Mouse (Mus musculus) lung, adult 18-20 months (tissue): ENCODE results near the gene Pde4a.

ENCODE experiments used
- DNase-seq, 2 experiments: peaks; one replicate each; pipeline ENCODE4 v3.0.0; 2022; ENCODE audit warnings: mixed read lengths in 2 of 2

Pde4a gene

GRCm38 (mm10) chr9:21165041-21165951 lies at the start of gene Pde4a:
Gene Pde4a, plus strand, starts transcription at chr9:21165714.
- DNase-seq: no peak

DNA sequence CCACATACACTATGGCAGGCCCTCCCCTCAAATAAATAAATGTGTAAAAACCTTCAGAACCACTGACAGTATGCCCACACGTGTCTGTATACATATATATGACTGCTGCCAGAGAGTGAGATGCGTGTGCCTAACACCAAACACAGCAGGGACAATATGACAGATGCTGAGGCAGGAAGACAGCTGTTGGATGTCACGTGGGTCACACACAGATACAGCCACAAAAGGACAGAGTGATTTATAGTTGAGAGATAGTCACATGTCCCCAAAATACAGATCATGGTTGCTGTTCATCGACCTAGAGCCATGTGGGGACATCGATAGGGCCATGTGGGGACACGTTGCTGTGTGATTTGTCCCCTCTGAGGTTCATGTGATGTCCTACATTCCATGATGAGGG lies 48.4 kb upstream of the Pde4a start:
- DNase-seq: no peak

DNA sequence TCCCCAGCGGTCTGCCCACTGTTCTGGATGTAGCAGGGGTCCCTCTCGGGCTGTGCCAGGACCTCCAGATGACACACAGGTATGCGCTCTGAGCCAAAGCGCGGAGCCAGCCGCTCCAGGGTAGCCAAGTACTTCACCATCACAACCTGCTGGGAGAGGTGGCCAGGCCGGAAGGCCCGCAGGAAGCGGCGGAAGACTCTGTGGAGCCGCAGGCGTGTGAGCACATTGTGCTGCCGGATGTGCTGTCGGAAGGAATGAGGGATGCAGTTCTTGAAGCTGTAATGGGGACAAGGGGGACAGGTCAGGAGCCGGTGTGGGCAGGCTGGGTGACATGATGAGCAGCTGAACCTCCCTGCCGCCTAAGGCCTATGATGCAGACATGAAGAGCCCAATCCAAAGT lies 44.0 kb upstream of the Pde4a start:
- DNase-seq: no peak

- no peak for DNase-seq
These were observed 40.7 kb upstream of the Pde4a start for GRCm38 (mm10) chr9:21124837-21125236.

DNA sequence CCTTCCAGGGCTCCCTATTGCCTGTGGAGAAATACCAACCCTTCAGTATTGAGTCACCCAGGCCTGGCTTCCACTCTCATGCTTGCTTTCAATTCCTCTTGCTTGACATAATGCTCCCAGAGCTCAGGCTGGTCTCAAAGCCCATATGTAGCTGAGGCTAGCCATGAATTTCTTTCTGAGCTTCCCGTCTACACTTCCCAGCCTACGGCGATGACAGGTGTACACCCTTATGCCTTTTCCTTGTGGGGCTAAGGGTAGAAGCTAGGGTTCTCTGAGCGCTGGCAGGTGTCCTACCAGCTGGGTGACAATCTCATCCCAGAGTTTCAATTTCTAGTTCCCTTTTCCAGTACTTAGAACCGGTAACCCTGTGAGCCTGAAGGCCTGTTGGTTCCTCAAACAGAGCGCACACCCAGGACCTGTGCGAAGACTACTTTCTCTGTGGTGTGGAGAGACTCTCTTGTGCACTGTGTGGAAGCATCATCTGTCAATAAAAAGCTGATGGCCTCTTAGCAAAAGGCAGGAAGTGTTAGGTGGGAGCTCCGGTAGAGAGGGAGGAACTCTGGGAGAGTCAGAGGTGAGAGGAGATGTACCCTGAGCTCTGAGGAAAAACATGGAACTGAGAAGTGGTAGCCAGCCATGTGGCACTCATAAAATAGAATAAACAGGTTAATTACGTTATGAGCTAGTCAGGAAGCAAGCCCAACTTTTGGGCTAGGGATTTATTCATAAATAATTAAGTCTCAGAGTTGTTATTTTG lies 39.8 kb upstream of the Pde4a start:
- no peak for DNase-seq

DNA sequence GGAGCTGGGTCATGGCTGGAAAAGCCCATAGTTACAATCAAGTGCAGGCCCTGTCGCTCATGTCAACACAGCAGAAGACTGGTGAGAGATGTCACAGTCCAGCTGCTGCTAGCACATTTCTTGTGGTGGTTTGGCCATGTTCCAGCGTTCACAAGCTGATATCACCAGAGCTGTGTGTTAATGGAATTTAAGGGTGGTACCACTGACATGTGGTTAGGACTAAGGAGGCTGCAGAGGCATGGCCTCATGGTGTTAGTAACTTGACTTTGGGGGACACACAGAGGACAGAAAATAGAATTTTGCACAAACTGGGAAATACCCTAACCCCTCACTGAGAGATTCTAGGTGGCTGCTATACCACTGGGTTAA lies 39.3 kb upstream of the Pde4a start:
- DNase-seq: no peak

- peak; percentile 96 to 97 for DNase-seq
These were observed 34.2 kb upstream of the Pde4a start, which contains the start of gene Tyk2 for GRCm38 (mm10) chr9:21131059-21131956. Gene Tyk2, minus strand, starts transcription at chr9:21131243.

- DNase-seq: no peak
These were observed 33.3 kb upstream of the Pde4a start for GRCm38 (mm10) chr9:21132102-21132775.

GRCm38 (mm10) chr9:21133064-21133707 lies 32.3 kb upstream of the Pde4a start:
- DNase-seq: no peak

DNA sequence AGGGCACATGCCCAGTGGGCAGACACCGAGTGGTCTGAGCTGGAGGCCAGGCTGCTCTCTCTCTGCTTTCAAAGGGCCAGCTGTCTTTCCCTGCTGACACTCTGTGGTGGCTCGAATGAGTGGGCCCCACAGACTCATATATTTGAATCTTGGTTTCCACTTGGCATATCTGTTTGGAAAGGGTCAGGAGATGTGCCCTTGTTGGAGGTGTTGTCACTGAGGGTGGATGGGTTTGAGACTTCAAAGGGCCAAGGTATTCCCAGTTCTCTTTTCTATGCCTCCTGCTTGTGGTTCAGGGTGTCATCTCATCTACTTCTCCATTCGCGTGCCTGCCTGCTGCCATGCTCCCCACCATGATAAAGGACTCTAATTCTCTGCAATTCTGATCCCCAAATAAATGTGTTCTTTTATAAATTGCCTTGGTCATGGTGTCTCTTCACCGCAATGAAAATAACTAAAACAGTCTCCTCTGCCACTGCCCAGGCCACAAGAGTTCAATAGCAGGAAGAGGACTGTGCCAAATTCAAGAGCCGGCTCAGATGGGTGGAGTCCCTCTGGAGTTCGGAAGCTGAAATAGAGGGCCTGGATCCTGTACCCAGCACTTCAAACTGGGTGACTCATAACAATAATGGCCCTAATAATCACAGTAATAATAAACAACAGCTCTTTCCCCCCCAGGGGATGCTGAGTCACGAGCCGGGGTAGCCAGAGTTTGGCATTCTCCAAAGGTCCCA lies 30.8 kb upstream of the Pde4a start:
- DNase-seq: peak; percentile 79 to 86

DNA sequence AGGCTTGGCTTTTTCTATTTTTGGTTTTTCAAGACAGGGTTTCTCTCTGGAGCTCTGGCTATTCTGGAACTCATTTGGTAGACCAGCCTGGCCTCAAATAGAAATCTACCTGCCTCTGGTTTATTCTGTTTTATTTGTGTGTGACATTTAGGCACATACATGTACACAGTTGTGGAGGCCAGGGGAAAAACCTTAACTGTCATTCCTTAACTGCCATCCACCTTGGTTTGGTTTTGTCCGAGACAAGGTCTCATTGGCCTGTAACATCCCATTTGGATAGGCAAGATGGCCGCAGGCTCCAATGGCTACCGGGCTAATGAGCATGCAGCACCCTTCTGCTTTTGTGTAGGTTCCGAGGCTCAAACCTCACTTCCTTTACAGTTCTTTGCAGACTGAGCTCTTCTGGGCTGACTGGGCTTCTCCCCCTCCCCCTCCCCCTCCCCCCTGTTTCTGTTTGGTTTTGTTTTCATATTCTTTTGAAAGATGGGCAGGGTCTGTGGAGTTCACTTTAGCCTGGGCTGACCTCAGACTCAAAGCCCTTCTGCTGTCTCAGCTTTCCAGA lies 30.1 kb upstream of the Pde4a start:
- DNase-seq: no peak

GRCm38 (mm10) chr9:21135941-21136381 lies 29.6 kb upstream of the Pde4a start:
- DNase-seq: no peak

DNA sequence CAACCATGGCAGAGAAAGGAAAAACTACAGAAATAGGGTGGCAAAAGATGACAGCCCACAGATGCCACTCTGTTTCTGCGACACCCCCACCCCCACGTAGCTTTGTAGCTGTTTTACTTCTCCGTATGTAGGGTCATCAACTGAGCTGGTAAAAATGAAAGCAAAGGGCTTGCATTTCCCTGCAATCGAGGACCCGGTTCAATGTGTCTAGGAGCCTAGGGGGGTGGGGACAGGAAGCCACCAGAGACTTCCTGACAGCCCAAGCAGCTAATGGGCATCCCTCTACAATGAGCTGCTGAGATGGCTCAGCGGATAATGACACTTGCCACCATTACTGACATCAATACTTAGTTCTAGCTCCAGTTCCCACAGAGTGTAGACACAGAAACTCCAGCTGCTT lies 29.1 kb upstream of the Pde4a start:
- peak; percentile 30 to 57 for DNase-seq

DNA sequence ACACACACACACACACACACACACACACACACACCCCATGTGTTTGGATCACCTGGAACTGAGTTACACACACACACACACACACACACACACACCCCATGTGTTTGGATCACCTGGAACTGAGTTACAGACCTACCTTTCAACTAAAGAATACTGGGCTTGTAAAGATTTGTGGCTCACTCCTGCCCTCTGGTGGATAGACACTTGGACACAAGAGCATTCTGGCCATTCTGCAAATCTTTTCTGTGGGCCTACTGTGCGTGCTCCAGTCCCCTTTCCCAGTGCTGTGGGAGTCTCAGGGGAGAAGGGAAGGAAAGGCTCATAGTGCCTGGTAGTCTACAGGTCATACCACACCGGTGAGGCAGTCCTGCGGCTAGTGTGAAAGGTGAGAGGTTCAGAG lies 28.3 kb upstream of the Pde4a start:
- DNase-seq: peak; percentile 58 to 64

DNA sequence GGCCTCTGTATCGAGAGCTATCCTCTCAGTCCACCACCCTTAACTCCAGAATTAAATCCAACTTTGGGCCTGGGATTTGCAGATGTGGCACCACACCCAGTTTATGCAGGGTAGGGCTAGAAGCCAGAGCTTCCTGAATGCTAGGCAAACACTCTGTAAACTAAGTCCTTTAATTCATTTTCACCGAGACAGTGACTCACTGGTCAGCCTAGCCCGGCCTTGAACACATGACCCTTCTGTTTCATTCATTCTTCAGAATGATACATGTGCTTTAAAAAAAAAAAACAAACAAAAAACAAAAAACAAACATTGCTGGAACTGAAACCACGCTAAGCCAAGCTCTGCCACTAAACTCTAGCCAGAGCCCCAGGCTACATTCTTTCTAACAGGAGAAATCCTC lies 27.1 kb upstream of the Pde4a start:
- no peak for DNase-seq

- DNase-seq: no peak
These were observed 23.6 kb upstream of the Pde4a start for GRCm38 (mm10) chr9:21141922-21142321.

DNA sequence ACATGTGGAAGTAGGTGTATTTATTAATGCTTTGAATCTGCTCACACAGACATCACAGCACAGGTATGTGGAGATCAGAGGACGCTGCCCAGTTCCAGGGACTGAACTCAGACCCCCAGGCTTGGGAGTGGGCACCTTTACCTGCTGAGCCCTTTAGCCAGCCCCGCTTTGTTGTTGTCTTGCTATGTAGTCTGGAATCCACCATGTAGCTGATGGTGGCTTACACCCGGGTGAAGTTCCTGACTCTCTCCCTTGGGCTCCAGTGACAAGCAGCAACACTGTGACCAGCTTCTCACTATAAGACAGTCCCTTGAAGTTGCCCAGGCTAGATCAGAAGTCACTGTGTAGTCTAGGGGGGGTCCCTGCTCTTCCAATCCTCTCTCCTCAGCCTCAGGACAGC lies 21.2 kb upstream of the Pde4a start:
- DNase-seq: no peak

DNA sequence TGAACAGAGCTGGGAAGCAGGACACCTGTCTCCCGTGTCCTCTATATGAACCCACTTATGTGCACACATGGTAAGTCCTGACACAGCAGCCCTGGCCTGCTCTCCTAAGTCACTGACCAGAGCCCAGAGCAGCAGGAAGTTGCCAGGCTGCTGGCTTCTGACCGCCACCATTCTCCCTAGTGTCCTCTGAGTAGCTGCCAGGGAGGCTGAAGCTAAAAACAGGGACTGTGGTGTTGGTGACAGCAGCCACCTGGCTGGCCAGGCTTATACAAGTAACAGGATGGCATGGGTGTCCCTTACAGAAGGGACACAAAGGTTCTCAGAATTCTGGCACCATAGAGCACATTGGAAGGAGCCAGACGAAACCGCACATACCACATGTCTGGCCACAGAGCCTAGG lies 20.1 kb upstream of the Pde4a start:
- DNase-seq: no peak

- no peak for DNase-seq
These were observed 18.8 kb upstream of the Pde4a start for GRCm38 (mm10) chr9:21146722-21147121.

- DNase-seq: no peak
These were observed 17.1 kb upstream of the Pde4a start for GRCm38 (mm10) chr9:21148427-21148826.
